Mouse (Mus musculus) small intestine, adult 2 months (tissue): ENCODE measurements around the gene Ppm1h. TPM values are rescaled to one million over a fixed set of nuclear protein-coding genes. Genes with fewer than 3 reads are reported as not detected.
A peak's percentile ranks its signal among the peaks of the same experiment; 100 is the strongest.

ENCODE experiments used
- H3K27ac ChIP-seq: fragments of 200-500 bp; 2 replicates; pipeline ENCODE4 v1.5.1; 2012; ENCODE audit warnings: low read depth, low read length, control low read depth, inconsistent platforms; ENCODE audit not compliant: insufficient read depth
- H3K27me3 ChIP-seq: fragments of 200-500 bp; 2 replicates; pipeline ENCODE4 v1.6.1; 2012; ENCODE audit warnings: mild to moderate bottlenecking, moderate library complexity, low read length, inconsistent platforms; ENCODE audit not compliant: control insufficient read depth, insufficient read depth
- H3K36me3 ChIP-seq: fragments of 200-500 bp; 2 replicates; pipeline ENCODE4 v1.6.1; 2012; ENCODE audit warnings: mild to moderate bottlenecking, low read length, control low read depth, inconsistent platforms; ENCODE audit not compliant: control insufficient read depth, insufficient read depth
- H3K4me1 ChIP-seq: fragments of 200-500 bp; 2 replicates; pipeline ENCODE4 v1.6.1; 2012; ENCODE audit warnings: low read length, inconsistent platforms, mixed read lengths; ENCODE audit not compliant: control insufficient read depth, insufficient read depth, insufficient read length
- H3K4me3 ChIP-seq: fragments of 200-500 bp; 2 replicates; pipeline ENCODE4 v1.5.1; 2012; ENCODE audit warnings: low read depth, mild to moderate bottlenecking, control low read depth, inconsistent platforms, low read length, moderate library complexity
- CTCF ChIP-seq: fragments of 200-500 bp; IDR thresholded peaks from 2 replicates; pipeline ENCODE4 v1.5.1; 2012; ENCODE audit warnings: low read depth, mild to moderate bottlenecking, control low read depth, inconsistent platforms, low read length, moderate library complexity, mixed read lengths; ENCODE audit not compliant: insufficient replicate concordance, insufficient read length; ENCODE audit errors: extremely low read depth
- POLR2A ChIP-seq: fragments of 200-500 bp; IDR thresholded peaks from 2 replicates; pipeline ENCODE4 v1.6.1; 2012; ENCODE audit warnings: low read depth, mild to moderate bottlenecking, control low read depth, inconsistent platforms, low read length, moderate library complexity
- WGBS: fragments of 180-500 bp; shearing (Covaris S2); methylation state at CpG from one replicate; pipeline ENCODE4 v1.1.7; 2018; 5-methylcytosine and 5-hydroxymethylcytosine counted together
- polyA plus RNA-seq: library from polyadenylated mRNA; depleted of rRNA; stranded (reverse); fragments of >200 nt; gene quantifications from 2 replicates; pipeline ENCODE4 v1.2.3, GENCODE M21; 2012

Ppm1h gene
- polyA plus RNA-seq, 1 experiment: 14.7 TPM

DNA sequence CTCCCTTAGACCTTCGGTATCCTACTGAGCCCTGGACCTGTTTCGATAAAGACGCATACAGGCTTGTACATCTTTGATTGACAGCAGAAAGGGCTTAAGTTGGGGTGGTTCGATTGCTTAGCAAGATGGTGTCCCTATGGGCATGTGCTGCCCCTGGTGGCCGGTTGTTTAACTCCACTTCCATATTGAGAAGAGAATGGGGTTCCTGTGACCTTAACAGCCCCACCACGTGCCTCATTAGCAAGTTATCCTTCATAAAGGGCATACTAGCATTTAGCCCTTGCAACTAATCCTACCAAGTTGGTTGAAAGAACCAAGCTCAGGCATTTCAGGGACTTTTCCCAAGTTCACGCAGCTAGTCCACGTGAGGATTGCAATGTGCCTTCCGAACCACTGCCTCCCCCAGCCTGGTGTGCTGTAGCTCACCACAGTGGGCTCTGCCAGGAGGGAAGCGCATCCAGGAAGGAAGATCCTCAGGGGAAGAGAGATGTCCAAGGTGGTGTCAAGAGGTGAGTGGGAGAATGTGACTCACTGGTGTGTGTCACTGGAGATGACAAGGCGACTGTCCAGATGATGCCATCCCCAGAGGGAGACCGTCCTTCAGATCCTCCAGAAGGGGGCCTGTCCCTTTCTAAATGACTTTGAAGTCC lies 216.7 kb downstream of the Ppm1h start:
- WGBS: 82% methylated on average over 12 of the region's 12 CpGs
- peak overlapping the region; percentile 17; the same call in 1 of the 2 replicates for H3K27ac ChIP-seq
- H3K4me3 ChIP-seq: no peak overlapping the region
- peaks cover 7% of the 10 kb centered on the region for H3K4me1 ChIP-seq
- 0 out of 2 replicates have a peak, but pooled peaks cover 3% of the 10 kb centered on the region for H3K36me3 ChIP-seq
- H3K27me3 ChIP-seq: no peaks in the 10 kb centered on the region
- peak; percentile 40; the same call in 1 of the 2 replicates for TF ChIP-seq CTCF
- TF ChIP-seq POLR2A: no peak

DNA sequence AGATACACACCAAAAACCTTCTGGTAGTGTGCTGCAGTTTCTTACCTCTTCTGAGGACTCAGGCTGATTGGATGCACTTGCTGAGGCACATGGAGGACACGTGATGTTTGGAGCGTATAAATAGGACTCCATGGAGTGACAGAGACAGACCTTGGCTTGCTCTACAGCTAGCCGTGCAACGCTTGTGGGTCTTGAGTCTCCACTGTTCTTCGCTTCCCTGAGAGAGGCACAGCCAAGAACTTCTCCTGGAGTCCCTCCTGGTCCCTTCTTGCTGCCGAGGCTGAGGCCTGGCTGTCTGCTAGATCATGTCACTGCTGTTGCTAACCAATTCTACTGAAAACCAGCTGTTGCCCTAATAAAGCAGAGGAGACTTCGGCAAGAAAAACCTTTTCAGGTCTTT lies 221.4 kb downstream of the Ppm1h start:
- Histone ChIP-seq H3K27ac (no peak overlapping the region), H3K4me1 (peaks cover 6% of the 10 kb centered on the region; the same call in 1 of the 2 replicates), H3K4me3 (no peak overlapping the region), H3K27me3 (no peaks in the 10 kb centered on the region), H3K36me3 (0 out of 2 replicates have a peak, but pooled peaks cover 7% of the 10 kb centered on the region)
- TF ChIP-seq POLR2A (no peak), CTCF (no peak)
- 45% methylated on average over 7 of the region's 7 CpGs for WGBS

- peaks cover 6% of the 10 kb centered on the region; the same call in 1 of the 2 replicates for H3K4me1 ChIP-seq
- H3K4me3 ChIP-seq: no peak overlapping the region
- TF ChIP-seq CTCF (no peak), POLR2A (no peak)
- WGBS: 38% methylated on average over 1 of the region's 1 CpGs
- 0 out of 2 replicates have a peak, but pooled peaks cover 7% of the 10 kb centered on the region for H3K36me3 ChIP-seq
- no peaks in the 10 kb centered on the region for H3K27me3 ChIP-seq
- no peak overlapping the region for H3K27ac ChIP-seq
Observed at GRCm38 (mm10) chr10:122900466-122900865, 221.9 kb downstream of the Ppm1h start.

DNA sequence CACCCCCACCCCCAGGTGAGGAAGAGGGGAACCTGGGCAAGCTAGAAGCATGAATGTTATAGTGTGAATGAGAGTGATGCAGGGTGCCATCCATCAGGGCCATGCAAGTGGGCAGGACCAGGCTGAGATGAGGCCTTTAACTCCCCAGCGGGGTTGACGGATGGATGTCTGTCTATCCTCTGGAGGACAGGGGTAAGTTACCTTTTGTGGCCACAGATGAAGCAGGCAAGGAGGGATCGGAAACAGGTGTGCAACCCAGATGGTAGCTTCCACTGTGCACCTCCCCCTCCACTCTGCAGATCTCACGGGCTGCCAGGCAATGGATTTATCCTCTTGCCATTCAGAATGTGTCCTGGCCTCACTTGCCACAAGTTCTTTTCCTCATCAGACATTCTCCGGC lies 222.8 kb downstream of the Ppm1h start:
- WGBS: 93% methylated on average over 5 of the region's 5 CpGs
- TF ChIP-seq POLR2A (no peak), CTCF (no peak)
- peaks cover 10% of the 10 kb centered on the region; the same call in 1 of the 2 replicates for H3K36me3 ChIP-seq
- no peaks in the 10 kb centered on the region for H3K27me3 ChIP-seq
- H3K4me1 ChIP-seq: peaks cover 6% of the 10 kb centered on the region; the same call in 1 of the 2 replicates
- H3K27ac ChIP-seq: no peak overlapping the region
- no peak overlapping the region for H3K4me3 ChIP-seq

DNA sequence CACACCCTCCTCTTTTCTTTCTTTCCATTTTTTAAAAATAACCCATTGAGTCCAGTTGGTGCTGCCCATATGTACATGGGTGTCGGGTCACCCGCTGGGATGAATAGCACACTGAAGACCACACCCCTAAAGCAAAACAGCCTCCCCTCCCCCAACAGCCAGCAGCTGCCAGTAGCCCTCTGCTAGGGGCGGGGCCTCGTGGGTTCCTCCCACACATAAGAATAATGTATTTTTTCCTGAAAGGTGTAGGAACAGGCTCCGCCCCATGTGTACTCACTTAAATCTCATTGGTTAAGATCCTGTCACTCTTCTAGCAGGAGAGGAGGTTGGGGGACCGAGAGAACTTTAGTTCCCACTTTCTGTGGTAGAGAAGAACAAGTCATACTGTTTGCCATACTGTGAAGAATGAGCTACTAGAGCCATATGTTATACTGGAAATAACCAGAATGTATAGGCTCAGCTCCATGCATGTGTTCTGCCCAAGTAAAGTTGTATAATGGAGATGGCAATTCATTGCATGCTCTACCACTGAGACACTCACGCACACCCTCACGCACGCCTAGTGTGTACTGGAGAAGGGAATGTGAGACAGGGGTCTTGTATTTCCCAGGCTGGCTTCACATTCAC lies 231.0 kb downstream of the Ppm1h start:
- Histone ChIP-seq H3K4me1 (peaks cover 16% of the 10 kb centered on the region), H3K4me3 (no peak overlapping the region), H3K27me3 (no peaks in the 10 kb centered on the region), H3K36me3 (peaks cover 16% of the 10 kb centered on the region), H3K27ac (no peak overlapping the region)
- WGBS: 82% methylated on average over 9 of the region's 9 CpGs
- TF ChIP-seq POLR2A (no peak), CTCF (no peak)

DNA sequence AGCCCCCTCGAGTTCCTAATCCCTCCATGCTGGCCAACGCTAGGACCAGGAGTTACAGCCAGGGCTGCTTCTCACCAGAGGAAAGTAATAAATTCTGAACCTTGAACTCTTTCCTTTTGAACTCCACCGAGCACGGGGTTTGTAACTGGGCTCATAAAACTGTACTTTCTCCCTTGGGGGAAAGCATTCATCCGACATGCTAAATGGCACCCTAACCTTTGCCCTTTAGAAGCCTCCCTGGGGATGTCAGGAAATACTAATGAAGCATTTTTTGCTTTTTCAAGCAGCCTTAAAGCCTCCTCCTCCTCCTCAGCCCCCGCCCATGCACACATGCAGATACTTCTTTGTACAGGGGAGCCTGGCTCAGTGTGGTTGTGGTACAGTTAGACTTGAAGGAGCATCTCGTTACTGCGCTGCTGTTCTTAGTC lies 232.2 kb downstream of the Ppm1h start:
- H3K27ac ChIP-seq: peak overlapping the region; percentile 78

DNA sequence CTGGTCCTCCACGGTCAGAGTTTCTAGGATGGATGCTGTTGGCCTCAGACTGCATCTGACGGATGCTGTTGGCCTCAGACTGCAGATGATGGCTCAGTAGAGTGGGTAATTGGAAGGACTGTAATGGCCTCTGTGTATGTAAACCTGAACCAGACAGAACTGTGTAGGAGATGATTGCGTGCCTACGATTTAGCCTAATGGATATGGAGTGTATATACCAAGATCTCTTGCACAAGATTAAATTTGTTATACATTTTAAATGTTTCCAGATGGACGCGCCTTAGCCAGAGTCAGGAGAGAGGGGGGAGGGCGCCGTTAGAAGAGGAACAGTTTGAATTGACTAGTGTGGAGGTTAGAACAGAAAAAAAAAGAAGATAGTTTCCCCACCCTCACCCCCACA lies 233.1 kb downstream of the Ppm1h start:
- H3K27ac ChIP-seq: peak overlapping the region; percentile 78; the same call in 1 of the 2 replicates
- WGBS: 82% methylated on average over 8 of the region's 8 CpGs
- peaks cover 7% of the 10 kb centered on the region for H3K36me3 ChIP-seq
- no peak for TF ChIP-seq CTCF
- no peak for TF ChIP-seq POLR2A
- H3K4me3 ChIP-seq: no peak overlapping the region
- peaks cover 16% of the 10 kb centered on the region for H3K4me1 ChIP-seq
- no peaks in the 10 kb centered on the region for H3K27me3 ChIP-seq

More for the DNA sequence above, 232.2 kb downstream of the Ppm1h start:
- H3K36me3 ChIP-seq: peaks cover 10% of the 10 kb centered on the region
- H3K4me3 ChIP-seq: peak overlapping the region; percentile 10; the same call in 1 of the 2 replicates
- TF ChIP-seq POLR2A (no peak), CTCF (no peak)
- peaks cover 16% of the 10 kb centered on the region for H3K4me1 ChIP-seq
- 35% methylated on average over 8 of the region's 8 CpGs for WGBS
- no peaks in the 10 kb centered on the region for H3K27me3 ChIP-seq
